In genomic region chr2:75245256-75245655, GRCm38 (mm10) we compare ENCODE assay signal across 17 mouse cellular contexts.
DNase-seq lines count a peak whose midpoint lies in the region; ATAC-seq lines count a peak whose summit lies in the region.
"Had no signal": no experiment of that assay in that cellular context is flagged by ENCODE, and none has a peak within 500 bp of the region (broad histone marks: within the 10 kb centered on the region; RNA-seq: fewer than 3 reads in every experiment).

No protein-coding gene starts in this region.

- no peak overlapping the region for H3K4me3 ChIP-seq in hindbrain, embryonic 12.5 days
- no peak overlapping the region for H3K4me3 ChIP-seq in hindbrain, embryonic 11.5 days (ENCODE audit: low read depth, low read length)
- H3K4me3 ChIP-seq in neural tube, embryonic 13.5 days = no peak overlapping the region
- H3K4me3 ChIP-seq in hindbrain, embryonic 16.5 days (ENCODE audit: low read length) = no peak overlapping the region
- H3K4me3 ChIP-seq: heart, embryonic 12.5 days; midbrain, embryonic 12.5 days; neural tube, embryonic 12.5 days had no signal

- no peak for ATAC-seq in hindbrain, embryonic 12.5 days (ENCODE audit: low FRiP score)
- no peak for ATAC-seq in hindbrain, embryonic 11.5 days (ENCODE audit: low FRiP score)
- ATAC-seq in neural tube, embryonic 13.5 days (ENCODE audit: low read depth) = no peak
- ATAC-seq in hindbrain, embryonic 16.5 days = no peak
- no peak for ATAC-seq in monocyte, adult 5-6 weeks (replicated peaks; ENCODE audit: insufficient number of reproducible peaks, low FRiP score, low TSS enrichment, poor library complexity, severe bottlenecking)
- ATAC-seq: intestine, postnatal 0 days had no signal

- 65% methylated on average over 6 of the region's 6 CpGs for WGBS in hindbrain, embryonic 12.5 days
- 77% methylated on average over 6 of the region's 6 CpGs for WGBS in hindbrain, embryonic 11.5 days
- WGBS in neural tube, embryonic 13.5 days = 34% methylated on average over 6 of the region's 6 CpGs
- whole genome bisulfite sequencing in hindbrain, embryonic 16.5 days = 40% methylated on average over 6 of the region's 6 CpGs

- peak overlapping the region; percentile 30 for H3K27ac ChIP-seq in hindbrain, embryonic 12.5 days
- H3K27ac ChIP-seq in hindbrain, embryonic 11.5 days (ENCODE audit: low read depth, low read length) = no peak overlapping the region
- H3K27ac ChIP-seq in neural tube, embryonic 13.5 days (replicated peaks) = peak overlapping the region; percentile 90
- H3K27ac ChIP-seq in hindbrain, embryonic 16.5 days (ENCODE audit: low read depth, low read length) = 0 out of 2 replicates have a peak overlapping the region, but pooled peaks have one; percentile 9
- H3K27ac ChIP-seq: midbrain, embryonic 12.5 days had no signal

- peaks cover 21% of the 10 kb centered on the region for H3K4me1 ChIP-seq in hindbrain, embryonic 12.5 days
- H3K4me1 ChIP-seq in hindbrain, embryonic 11.5 days (replicated peaks; ENCODE audit: control insufficient read depth, insufficient read depth, low read length) = 0 out of 2 replicates have a peak, but pooled peaks cover 2% of the 10 kb centered on the region
- peaks cover 42% of the 10 kb centered on the region for H3K4me1 ChIP-seq in neural tube, embryonic 13.5 days (replicated peaks)
- peaks cover 14% of the 10 kb centered on the region for H3K4me1 ChIP-seq in hindbrain, embryonic 16.5 days (ENCODE audit: control insufficient read depth, insufficient read depth, low read depth, low read length)
- H3K4me1 ChIP-seq: heart, embryonic 12.5 days had no signal

- no peak for DNase-seq in hindbrain, embryonic 11.5 days (ENCODE audit: low spot score)
- no peak for DNase-seq in neural tube, embryonic 10.5 days (ENCODE audit: extremely low spot score, low spot score)
- no peak for DNase-seq in c-Kit-positive CD71-positive TER-119-positive erythroid progenitor cells, embryonic 14.5 days (ENCODE audit: low spot score)
- no peak for DNase-seq in MN1 (ENCODE audit: low spot score)
- DNase-seq: adrenal gland, postnatal 36 days; cerebellum, adult 9-11 months; left cerebral cortex, postnatal 4 days; lung, adult 18-20 months; thymus, postnatal 14 days had no signal

- no peak overlapping the region for H3K9ac ChIP-seq in hindbrain, embryonic 12.5 days
- H3K9ac ChIP-seq in hindbrain, embryonic 11.5 days (ENCODE audit: low read depth, low read length) = no peak overlapping the region
- no peak overlapping the region for H3K9ac ChIP-seq in neural tube, embryonic 13.5 days
- no peak overlapping the region for H3K9ac ChIP-seq in hindbrain, embryonic 16.5 days (ENCODE audit: low read depth, low read length)
- H3K9ac ChIP-seq: heart, embryonic 12.5 days; midbrain, embryonic 12.5 days; neural tube, embryonic 12.5 days had no signal

- H3K4me2 ChIP-seq in hindbrain, embryonic 12.5 days (replicated peaks) = no peak overlapping the region
- no peak overlapping the region for H3K4me2 ChIP-seq in hindbrain, embryonic 11.5 days (replicated peaks; ENCODE audit: low read depth, low read length)
- no peak overlapping the region for H3K4me2 ChIP-seq in neural tube, embryonic 13.5 days
- H3K4me2 ChIP-seq in hindbrain, embryonic 16.5 days (ENCODE audit: low read length) = no peak overlapping the region

- H3K27me3 ChIP-seq in hindbrain, embryonic 12.5 days = no peaks in the 10 kb centered on the region
- H3K27me3 ChIP-seq in hindbrain, embryonic 11.5 days (ENCODE audit: control insufficient read depth, insufficient read depth, low read length) = no peaks in the 10 kb centered on the region
- H3K27me3 ChIP-seq in neural tube, embryonic 13.5 days = no peaks in the 10 kb centered on the region; the same call in 1 of the 2 replicates
- H3K27me3 ChIP-seq in hindbrain, embryonic 16.5 days (replicated peaks; ENCODE audit: control insufficient read depth, insufficient read depth, low read length) = no peaks in the 10 kb centered on the region
- H3K27me3 ChIP-seq: heart, embryonic 12.5 days; midbrain, embryonic 12.5 days; neural tube, embryonic 12.5 days had no signal

- no peaks in the 10 kb centered on the region for H3K36me3 ChIP-seq in hindbrain, embryonic 12.5 days
- no peaks in the 10 kb centered on the region for H3K36me3 ChIP-seq in hindbrain, embryonic 11.5 days (ENCODE audit: control insufficient read depth, insufficient read depth, low read length)
- H3K36me3 ChIP-seq in neural tube, embryonic 13.5 days = no peaks in the 10 kb centered on the region
- H3K36me3 ChIP-seq in hindbrain, embryonic 16.5 days (ENCODE audit: control insufficient read depth, insufficient read depth, low read length) = no peaks in the 10 kb centered on the region
- H3K36me3 ChIP-seq: heart, embryonic 12.5 days; midbrain, embryonic 12.5 days; neural tube, embryonic 12.5 days had no signal

- H3K9me3 ChIP-seq in hindbrain, embryonic 12.5 days (replicated peaks) = no peaks in the 10 kb centered on the region
- H3K9me3 ChIP-seq in hindbrain, embryonic 11.5 days (ENCODE audit: control insufficient read depth, low read length) = no peaks in the 10 kb centered on the region
- H3K9me3 ChIP-seq in neural tube, embryonic 13.5 days = no peaks in the 10 kb centered on the region
- no peaks in the 10 kb centered on the region for H3K9me3 ChIP-seq in hindbrain, embryonic 16.5 days (ENCODE audit: control insufficient read depth, low read length)
- H3K9me3 ChIP-seq: heart, embryonic 12.5 days; midbrain, embryonic 12.5 days; neural tube, embryonic 12.5 days had no signal
